Mouse (Mus musculus): ENCODE data around the gene Cxcl17. TPM values are rescaled to one million over a fixed set of nuclear protein-coding genes. Genes with fewer than 3 reads are reported as not detected.

The Cxcl17 gene
- total RNA-seq, 2 experiments from 2014 or later = not detected

- DNase-seq (ENCODE audit: low spot score in 2 of 2) = no peak
Measured at GRCm38 (mm10) chr7:25392851-25393250, 19.8 kb downstream of the Cxcl17 start.

GRCm38 (mm10) chr7:25391856-25392453, 20.7 kb downstream of the Cxcl17 start:
- DNase-seq (ENCODE audit: low spot score in 2 of 2) = no peak

- no peak for DNase-seq (ENCODE audit: low spot score in 2 of 2)
Measured at GRCm38 (mm10) chr7:25390986-25391385, 21.7 kb downstream of the Cxcl17 start.

- DNase-seq (ENCODE audit: low spot score in 2 of 2) = no peak
Measured at GRCm38 (mm10) chr7:25390054-25390770, 22.5 kb downstream of the Cxcl17 start.

GRCm38 (mm10) chr7:25388916-25389315, 23.8 kb downstream of the Cxcl17 start:
- DNase-seq (ENCODE audit: low spot score in 2 of 2) = no peak

GRCm38 (mm10) chr7:25387811-25388440, 24.8 kb downstream of the Cxcl17 start:
- no peak for DNase-seq (ENCODE audit: low spot score in 2 of 2)

- DNase-seq (ENCODE audit: low spot score in 2 of 2) = no peak
Measured at GRCm38 (mm10) chr7:25385850-25386555, 26.7 kb downstream of the Cxcl17 start.

- no peak for DNase-seq (ENCODE audit: low spot score in 2 of 2)
Measured at GRCm38 (mm10) chr7:25385259-25385658, 27.4 kb downstream of the Cxcl17 start.

- no peak for DNase-seq (ENCODE audit: low spot score in 2 of 2)
Measured at GRCm38 (mm10) chr7:25384818-25385217, 27.9 kb downstream of the Cxcl17 start.

- no peak for DNase-seq (ENCODE audit: low spot score in 2 of 2)
Measured at GRCm38 (mm10) chr7:25384318-25384717, 28.4 kb downstream of the Cxcl17 start.

GRCm38 (mm10) chr7:25383891-25384290, 28.8 kb downstream of the Cxcl17 start:
- DNase-seq (ENCODE audit: low spot score in 2 of 2) = no peak

- no peak for DNase-seq (ENCODE audit: low spot score in 2 of 2)
Measured at GRCm38 (mm10) chr7:25383385-25383784, 29.3 kb downstream of the Cxcl17 start.

GRCm38 (mm10) chr7:25382541-25382940, 30.1 kb downstream of the Cxcl17 start:
- no peak for DNase-seq (ENCODE audit: low spot score in 2 of 2)

- DNase-seq (ENCODE audit: low spot score in 2 of 2) = no peak
Measured at GRCm38 (mm10) chr7:25381284-25381680, 31.4 kb downstream of the Cxcl17 start.

GRCm38 (mm10) chr7:25380392-25381283, 32.0 kb downstream of the Cxcl17 start:
- no peak for DNase-seq (ENCODE audit: low spot score in 2 of 2)

- DNase-seq (ENCODE audit: low spot score in 2 of 2) = peak in 1 of 2 experiments; percentile 71
Measured at GRCm38 (mm10) chr7:25379551-25380351, 32.9 kb downstream of the Cxcl17 start.

- no peak for DNase-seq (ENCODE audit: low spot score in 2 of 2)
Measured at GRCm38 (mm10) chr7:25378181-25379100, 34.2 kb downstream of the Cxcl17 start.

GRCm38 (mm10) chr7:25377100-25377700, 35.5 kb downstream of the Cxcl17 start:
- DNase-seq (ENCODE audit: low spot score in 2 of 2) = no peak
